Mouse (Mus musculus): Measurements from ENCODE around the gene Ccl1.

Gene Ccl1

GRCm38 (mm10) chr11:82214405-82214804 is 91.1 kb downstream of the Ccl1 start:
- in situ Hi-C loops (cut with MboI; ENCODE audit: low sequenced_read_pairs) = no loop called here

- in situ Hi-C loops (cut with MboI; ENCODE audit: low sequenced_read_pairs) = no loop called here
These were observed 98.5 kb downstream of the Ccl1 start for GRCm38 (mm10) chr11:82206960-82207488.

- in situ Hi-C loops (cut with MboI; ENCODE audit: low sequenced_read_pairs) = no loop called here
These were observed 100.3 kb downstream of the Ccl1 start for GRCm38 (mm10) chr11:82205221-82205620.

- in situ Hi-C loops (cut with MboI; ENCODE audit: low sequenced_read_pairs) = no loop called here
These were observed 101.8 kb downstream of the Ccl1 start for GRCm38 (mm10) chr11:82203706-82204105.

GRCm38 (mm10) chr11:82197774-82198173 is 107.7 kb downstream of the Ccl1 start:
- in situ Hi-C loops (cut with MboI; ENCODE audit: low sequenced_read_pairs) = no loop called here

- in situ Hi-C loops (cut with MboI; ENCODE audit: low sequenced_read_pairs) = no loop called here
These were observed 110.5 kb downstream of the Ccl1 start for GRCm38 (mm10) chr11:82194980-82195379.

GRCm38 (mm10) chr11:82193826-82194225 is 111.7 kb downstream of the Ccl1 start:
- in situ Hi-C loops (cut with MboI; ENCODE audit: low sequenced_read_pairs) = no loop called here

GRCm38 (mm10) chr11:82189782-82190563 is 115.5 kb downstream of the Ccl1 start:
- in situ Hi-C loops (cut with MboI; ENCODE audit: low sequenced_read_pairs) = loop anchor here (10.0 kb wide), 1 partner anchor 205 kb away; no protein-coding TSS in a partner anchor

GRCm38 (mm10) chr11:82185684-82186083 is 119.8 kb downstream of the Ccl1 start:
- in situ Hi-C loops (cut with MboI; ENCODE audit: low sequenced_read_pairs) = loop anchor here (10.0 kb wide), 1 partner anchor 201 kb away; no protein-coding TSS in a partner anchor

- in situ Hi-C loops (cut with MboI; ENCODE audit: low sequenced_read_pairs) = loop anchor here (10.0 kb wide), 1 partner anchor 199 kb away; no protein-coding TSS in a partner anchor
These were observed 122.1 kb downstream of the Ccl1 start for GRCm38 (mm10) chr11:82183281-82183935.

- in situ Hi-C loops (cut with MboI; ENCODE audit: low sequenced_read_pairs) = loop anchor here (10.0 kb wide), 1 partner anchor 198 kb away; no protein-coding TSS in a partner anchor
These were observed 123.1 kb downstream of the Ccl1 start for GRCm38 (mm10) chr11:82182401-82182800.

- in situ Hi-C loops (cut with MboI; ENCODE audit: low sequenced_read_pairs) = loop anchor here (10.0 kb wide), 1 partner anchor 197 kb away; no protein-coding TSS in a partner anchor
These were observed 124.2 kb downstream of the Ccl1 start for GRCm38 (mm10) chr11:82181331-82181730.

- in situ Hi-C loops (cut with MboI; ENCODE audit: low sequenced_read_pairs) = loop anchor here (10.0 kb wide), 1 partner anchor 133 kb away; the partner anchor contains the start of gene Ccl7
These were observed 127.3 kb downstream of the Ccl1 start for GRCm38 (mm10) chr11:82178161-82178560.

- in situ Hi-C loops (cut with MboI; ENCODE audit: low sequenced_read_pairs) = loop anchor here (10.0 kb wide), 1 partner anchor 133 kb away; the partner anchor contains the start of gene Ccl7
These were observed 127.8 kb downstream of the Ccl1 start for GRCm38 (mm10) chr11:82177711-82178110.

GRCm38 (mm10) chr11:82174794-82175193 is 130.7 kb downstream of the Ccl1 start:
- in situ Hi-C loops (cut with MboI; ENCODE audit: low sequenced_read_pairs) = loop anchor here (10.0 kb wide), 1 partner anchor 130 kb away; the partner anchor contains the start of gene Ccl7

GRCm38 (mm10) chr11:82173491-82173890 is 132.0 kb downstream of the Ccl1 start:
- in situ Hi-C loops (cut with MboI; ENCODE audit: low sequenced_read_pairs) = loop anchor here (10.0 kb wide), 1 partner anchor 129 kb away; the partner anchor contains the start of gene Ccl7

- in situ Hi-C loops (cut with MboI; ENCODE audit: low sequenced_read_pairs) = loop anchor here (10.0 kb wide), 1 partner anchor 127 kb away; the partner anchor contains the start of gene Ccl7
These were observed 134.0 kb downstream of the Ccl1 start for GRCm38 (mm10) chr11:82171316-82172071.

- in situ Hi-C loops (cut with MboI; ENCODE audit: low sequenced_read_pairs) = no loop called here
These were observed 136.0 kb downstream of the Ccl1 start for GRCm38 (mm10) chr11:82169456-82169855.

GRCm38 (mm10) chr11:82168308-82168707 is 137.2 kb downstream of the Ccl1 start:
- in situ Hi-C loops (cut with MboI; ENCODE audit: low sequenced_read_pairs) = no loop called here

GRCm38 (mm10) chr11:82163285-82163684 is 142.2 kb downstream of the Ccl1 start:
- in situ Hi-C loops (cut with MboI; ENCODE audit: low sequenced_read_pairs) = no loop called here
